Mouse (Mus musculus) forebrain, embryonic 14.5 days (tissue): ENCODE results near the gene Clec16a. TPM values are rescaled to one million over a fixed set of nuclear protein-coding genes. Genes with fewer than 3 reads are reported as not detected.

ENCODE experiments used
- ATAC-seq: fragments of 200-750 bp; cut with Nextera tagmentation; 2 replicates; pipeline ENCODE4 v1.8.0; 2017; ENCODE audit warnings: mild to moderate bottlenecking, moderate library complexity
- DNase-seq: peaks from one replicate; pipeline ENCODE4 v3.0.0-alpha.2; 2015; ENCODE audit warnings: low spot score
- H3K27ac ChIP-seq: fragments of 300-500 bp; sonication (generic); 2 replicates; pipeline ENCODE4 v1.5.1; 2014; ENCODE audit warnings: low read depth, mild to moderate bottlenecking, control low read depth, low read length, moderate library complexity
- H3K27me3 ChIP-seq: fragments of 300-500 bp; sonication (generic); replicated peaks from 2 replicates; pipeline ENCODE4 v1.6.1; 2014; ENCODE audit warnings: low read length, control low read depth, mixed read lengths; ENCODE audit not compliant: control insufficient read depth, insufficient read depth
- H3K36me3 ChIP-seq: fragments of 300-500 bp; sonication (generic); 2 replicates; pipeline ENCODE4 v1.6.1; 2014; ENCODE audit warnings: low read length, control low read depth; ENCODE audit not compliant: control insufficient read depth, insufficient read depth
- H3K4me1 ChIP-seq: fragments of 300-500 bp; sonication (generic); 2 replicates; pipeline ENCODE4 v1.6.1; 2014; ENCODE audit warnings: antibody characterized with exemption, low read length, control low read depth; ENCODE audit not compliant: control insufficient read depth, insufficient read depth
- H3K4me2 ChIP-seq: fragments of 300-500 bp; sonication (generic); 2 replicates; pipeline ENCODE4 v1.6.1; 2014; ENCODE audit warnings: mild to moderate bottlenecking, control low read depth, low read length
- H3K4me3 ChIP-seq: fragments of 300-500 bp; sonication (generic); 2 replicates; pipeline ENCODE4 v1.5.1; 2014; ENCODE audit warnings: low read depth, low read length, control low read depth
- H3K9ac ChIP-seq: fragments of 300-500 bp; sonication (generic); 2 replicates; pipeline ENCODE4 v1.6.1; 2014; ENCODE audit warnings: mild to moderate bottlenecking, low read length, control low read depth, moderate library complexity
- H3K9me3 ChIP-seq: fragments of 300-500 bp; sonication (generic); replicated peaks from 2 replicates; pipeline ENCODE4 v1.6.1; 2016; ENCODE audit warnings: low read length, control low read depth, mixed read lengths; ENCODE audit not compliant: control insufficient read depth
- WGBS: fragments of 180-500 bp; shearing (Covaris S2); extraction: QIAGEN DNeasy Blood & Tissue Kit; methylation state at CpG from one replicate; pipeline ENCODE4 v1.1.7; 2014; 5-methylcytosine and 5-hydroxymethylcytosine counted together
- polyA plus RNA-seq: library from polyadenylated mRNA; unstranded; fragments of >200 nt; fragmentation: Nextera tagmentation; extraction: Ambion mirVana; gene quantifications from 2 replicates; pipeline ENCODE4 v1.2.1, GENCODE M21; 2014

Clec16a gene
- polyA plus RNA-seq, 1 experiment from 2014 or later = 50.2 TPM

- H3K4me1 ChIP-seq = no peaks in the 10 kb centered on the region
- H3K9me3 ChIP-seq = no peaks in the 10 kb centered on the region
- no peak overlapping the region for H3K27ac ChIP-seq
- ATAC-seq = no peak
- no peak overlapping the region for H3K4me3 ChIP-seq
- H3K27me3 ChIP-seq = no peaks in the 10 kb centered on the region
- DNase-seq = no peak
- no peak overlapping the region for H3K9ac ChIP-seq
- peaks cover 52% of the 10 kb centered on the region for H3K36me3 ChIP-seq
- 89% methylated on average over 1 of the region's 1 CpGs for WGBS
- H3K4me2 ChIP-seq = no peak overlapping the region
Observed at GRCm38 (mm10) chr16:10585165-10585564, 40.0 kb downstream of the Clec16a start.

- no peak overlapping the region for H3K9ac ChIP-seq
- H3K27me3 ChIP-seq = no peaks in the 10 kb centered on the region
- H3K4me1 ChIP-seq = no peaks in the 10 kb centered on the region
- no peak overlapping the region for H3K27ac ChIP-seq
- 91% methylated on average over 3 of the region's 3 CpGs for whole genome bisulfite sequencing
- no peaks in the 10 kb centered on the region for H3K9me3 ChIP-seq
- DNase-seq (peak; percentile 16), ATAC-seq (no peak)
- no peak overlapping the region for H3K4me3 ChIP-seq
- peaks cover 41% of the 10 kb centered on the region for H3K36me3 ChIP-seq
- no peak overlapping the region for H3K4me2 ChIP-seq
Observed at GRCm38 (mm10) chr16:10586546-10586945, 41.4 kb downstream of the Clec16a start.

- Histone ChIP-seq H3K27me3 (no peaks in the 10 kb centered on the region), H3K36me3 (peaks cover 24% of the 10 kb centered on the region; the same call in 1 of the 2 replicates), H3K27ac (peak overlapping the region; percentile 62; the same call in 1 of the 2 replicates), H3K4me3 (no peak overlapping the region), H3K4me1 (no peaks in the 10 kb centered on the region), H3K4me2 (no peak overlapping the region), H3K9ac (no peak overlapping the region), H3K9me3 (no peaks in the 10 kb centered on the region)
- peak; percentile 50 for DNase-seq
- whole genome bisulfite sequencing = 65% methylated on average over 5 of the region's 5 CpGs
- peak; percentile 81 for ATAC-seq
Observed at GRCm38 (mm10) chr16:10599888-10600740, 55.0 kb downstream of the Clec16a start.

- ATAC-seq (no peak), DNase-seq (no peak)
- Histone ChIP-seq H3K36me3 (peaks cover 14% of the 10 kb centered on the region), H3K27me3 (no peaks in the 10 kb centered on the region), H3K27ac (no peak overlapping the region), H3K4me1 (no peaks in the 10 kb centered on the region), H3K9me3 (no peaks in the 10 kb centered on the region), H3K4me3 (no peak overlapping the region), H3K4me2 (no peak overlapping the region), H3K9ac (no peak overlapping the region)
- WGBS = 91% methylated on average over 3 of the region's 3 CpGs
Observed at GRCm38 (mm10) chr16:10607802-10608201, 62.7 kb downstream of the Clec16a start.

- 94% methylated on average over 7 of the region's 7 CpGs for WGBS
- ATAC-seq = no peak
- no peak overlapping the region for H3K4me2 ChIP-seq
- no peaks in the 10 kb centered on the region for H3K9me3 ChIP-seq
- no peak overlapping the region for H3K27ac ChIP-seq
- H3K4me3 ChIP-seq = no peak overlapping the region
- DNase-seq = no peak
- no peaks in the 10 kb centered on the region for H3K27me3 ChIP-seq
- H3K36me3 ChIP-seq = peaks cover 29% of the 10 kb centered on the region
- no peaks in the 10 kb centered on the region for H3K4me1 ChIP-seq
- H3K9ac ChIP-seq = no peak overlapping the region
Observed at GRCm38 (mm10) chr16:10609921-10610320, 64.8 kb downstream of the Clec16a start.

- Histone ChIP-seq H3K4me1 (no peaks in the 10 kb centered on the region), H3K4me2 (no peak overlapping the region), H3K36me3 (peaks cover 37% of the 10 kb centered on the region), H3K27me3 (no peaks in the 10 kb centered on the region), H3K27ac (no peak overlapping the region), H3K9me3 (no peaks in the 10 kb centered on the region), H3K9ac (no peak overlapping the region), H3K4me3 (no peak overlapping the region)
- ATAC-seq (no peak), DNase-seq (no peak)
- WGBS = 90% methylated on average over 6 of the region's 6 CpGs
Observed at GRCm38 (mm10) chr16:10610801-10611200, 65.7 kb downstream of the Clec16a start.

GRCm38 (mm10) chr16:10611306-10611705 is 66.2 kb downstream of the Clec16a start:
- WGBS = 85% methylated on average over 4 of the region's 4 CpGs
- H3K27ac ChIP-seq = no peak overlapping the region
- H3K9me3 ChIP-seq = no peaks in the 10 kb centered on the region
- H3K36me3 ChIP-seq = peaks cover 41% of the 10 kb centered on the region
- no peak for DNase-seq
- H3K4me1 ChIP-seq = no peaks in the 10 kb centered on the region
- no peak overlapping the region for H3K4me3 ChIP-seq
- H3K9ac ChIP-seq = no peak overlapping the region
- H3K27me3 ChIP-seq = no peaks in the 10 kb centered on the region
- ATAC-seq = no peak
- H3K4me2 ChIP-seq = no peak overlapping the region

GRCm38 (mm10) chr16:10613996-10614395 is 68.9 kb downstream of the Clec16a start:
- Histone ChIP-seq H3K4me1 (no peaks in the 10 kb centered on the region), H3K27me3 (no peaks in the 10 kb centered on the region), H3K4me2 (no peak overlapping the region), H3K9me3 (no peaks in the 10 kb centered on the region), H3K36me3 (peaks cover 41% of the 10 kb centered on the region), H3K9ac (no peak overlapping the region), H3K4me3 (no peak overlapping the region), H3K27ac (no peak overlapping the region)
- WGBS = 98% methylated on average over 2 of the region's 2 CpGs
- ATAC-seq = no peak
- no peak for DNase-seq

- Histone ChIP-seq H3K27ac (no peak overlapping the region), H3K4me2 (no peak overlapping the region), H3K4me3 (no peak overlapping the region), H3K9me3 (no peaks in the 10 kb centered on the region), H3K9ac (no peak overlapping the region), H3K4me1 (no peaks in the 10 kb centered on the region), H3K27me3 (no peaks in the 10 kb centered on the region), H3K36me3 (peaks cover 19% of the 10 kb centered on the region)
- no peak for ATAC-seq
- WGBS = 68% methylated on average over 6 of the region's 6 CpGs
- no peak for DNase-seq
Observed at GRCm38 (mm10) chr16:10620961-10621614, 75.9 kb downstream of the Clec16a start.
